Mouse (Mus musculus): ENCODE measurements around the gene Tap1. TPM values are rescaled to one million over a fixed set of nuclear protein-coding genes. Genes with fewer than 3 reads are reported as not detected.

Tap1 gene
- 20.0 and 21.3 TPM in 2 replicates for polyA plus RNA-seq (2015; fragmentation: Nextera tagmentation; extraction: Ambion mirVana)

DNA sequence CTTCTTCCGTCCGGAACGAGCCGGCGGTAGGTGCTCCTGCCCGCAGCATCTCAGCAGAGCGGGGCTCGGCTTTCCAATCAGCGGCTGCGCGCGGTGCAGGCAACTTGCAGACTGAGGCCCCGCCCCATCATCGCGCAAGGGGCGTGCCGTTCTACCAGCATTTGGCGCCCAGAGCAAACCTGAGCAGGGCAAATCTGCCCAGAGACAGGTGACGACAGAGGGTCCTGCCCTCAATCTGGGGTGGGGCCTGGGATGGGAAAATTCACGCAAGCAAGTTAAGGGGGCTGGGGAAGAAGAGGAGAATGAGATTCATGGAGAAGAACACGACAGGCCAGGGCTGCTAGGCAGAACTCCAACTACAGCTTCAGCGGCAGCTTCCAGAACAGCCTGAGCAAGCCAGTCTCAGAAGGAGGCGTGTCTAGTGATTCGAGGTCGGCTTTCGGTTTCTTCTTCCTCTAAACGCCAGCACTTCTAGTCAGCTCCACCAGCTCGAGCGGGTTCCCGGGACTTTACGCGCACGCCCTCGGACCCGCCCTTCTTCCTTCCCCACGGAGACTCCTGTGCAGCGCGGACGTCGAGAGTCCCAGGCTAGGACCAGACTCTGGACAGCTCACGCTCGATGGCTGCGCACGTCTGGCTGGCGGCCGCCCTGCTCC, at the start of gene Tap1, which contains the start of gene Psmb9:
TSS of gene Tap1 (plus strand) at position 293 of the 656 bp plus-strand sequence.
TSS of gene Psmb9 (minus strand) at position 504 of the 656 bp plus-strand sequence.

DNA sequence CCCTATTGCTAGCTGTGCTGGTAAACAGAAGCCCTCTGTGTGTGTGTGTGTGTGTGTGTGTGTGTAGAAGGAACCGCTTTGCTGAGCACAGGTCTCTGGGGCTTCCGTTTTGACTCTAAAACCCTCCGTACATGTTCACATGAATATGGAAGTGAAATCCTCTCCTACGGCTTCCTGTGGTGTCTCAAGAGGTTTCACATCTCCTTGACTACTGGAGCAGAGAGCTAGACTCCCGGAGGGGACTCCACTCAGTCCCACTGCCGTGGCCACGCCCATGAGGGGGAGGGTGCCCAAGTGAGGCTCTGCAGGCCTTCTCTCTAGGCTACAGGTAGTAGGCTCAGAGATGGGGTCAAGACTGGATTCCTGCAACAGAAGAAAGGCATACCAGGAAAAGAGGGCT, 44.3 kb upstream of the Tap1 start, which contains the start of gene H2-DMb2:
TSS of gene H2-DMb2 (plus strand) at position 275 of the 400 bp plus-strand sequence.

GRCm38 (mm10) chr17:34152923-34153322, 34.4 kb upstream of the Tap1 start, which contains the start of gene H2-DMb1:
H2-DMb1 (plus strand) TSS chr17:34153072.

GRCm38 (mm10) chr17:34196941-34197894, 9.9 kb downstream of the Tap1 start, which contains the start of gene Psmb8:
Psmb8 (plus strand) TSS chr17:34197721.

GRCm38 (mm10) chr17:34203444-34203843, 16.1 kb downstream of the Tap1 start, which contains the start of gene Tap2:
Tap2 (plus strand) TSS chr17:34203527.

DNA sequence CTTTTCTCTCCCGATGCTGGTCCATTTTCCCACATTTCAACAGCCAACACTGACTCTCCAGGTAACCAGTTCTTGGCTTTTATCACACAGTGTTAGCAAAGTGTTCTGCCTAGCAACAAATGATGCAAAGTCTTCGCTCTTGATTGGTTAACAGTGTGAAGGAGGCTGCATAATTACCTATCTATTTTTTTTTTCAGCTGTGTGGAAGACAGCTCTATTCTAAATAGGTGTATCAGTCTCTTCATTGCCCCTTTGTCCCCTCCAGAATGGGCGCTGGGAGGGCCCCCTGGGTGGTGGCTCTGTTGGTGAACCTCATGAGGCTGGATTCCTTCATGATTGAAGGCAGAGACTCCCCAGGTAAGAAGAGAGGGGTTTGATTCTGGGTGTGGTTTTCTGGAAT, 51.4 kb downstream of the Tap1 start, which contains the start of gene H2-Ob:
TSS of gene H2-Ob (plus strand) at position 198 of the 400 bp plus-strand sequence.

Other genes with a start within 250 kb of the Tap1 start
- gene Pfdn6, start 247.2 kb upstream of the Tap1 start, polyA plus RNA-seq (2015; fragmentation: Nextera tagmentation; extraction: Ambion mirVana) = 93.9 and 108 TPM in 2 replicates
- gene Wdr46, start 246.9 kb upstream of the Tap1 start, polyA plus RNA-seq (2015; fragmentation: Nextera tagmentation; extraction: Ambion mirVana) = 18.0 and 19.4 TPM in 2 replicates
- 6.4 and 6.7 TPM in 2 replicates for gene B3galt4, start 236.1 kb upstream of the Tap1 start, polyA plus RNA-seq (2015; fragmentation: Nextera tagmentation; extraction: Ambion mirVana)
- gene Vps52, start 231.7 kb upstream of the Tap1 start, polyA plus RNA-seq (2015; fragmentation: Nextera tagmentation; extraction: Ambion mirVana) = 28.7 and 29.0 TPM in 2 replicates
- 1,535 and 1,858 TPM in 2 replicates for gene Rps18, start 231.6 kb upstream of the Tap1 start, polyA plus RNA-seq (2015; fragmentation: Nextera tagmentation; extraction: Ambion mirVana)
- gene H2-K1, start 187.2 kb upstream of the Tap1 start, polyA plus RNA-seq (2015; fragmentation: Nextera tagmentation; extraction: Ambion mirVana) = 97.3 and 136 TPM in 2 replicates
- 12.7 and 13.4 TPM in 2 replicates for gene Ring1, start 162.9 kb upstream of the Tap1 start, polyA plus RNA-seq (2015; fragmentation: Nextera tagmentation; extraction: Ambion mirVana)
- 39.1 and 39.5 TPM in 2 replicates for gene H2-Ke6, start 159.5 kb upstream of the Tap1 start, polyA plus RNA-seq (2015; fragmentation: Nextera tagmentation; extraction: Ambion mirVana)
- 139 and 141 TPM in 2 replicates for gene Slc39a7, start 155.9 kb upstream of the Tap1 start, polyA plus RNA-seq (2015; fragmentation: Nextera tagmentation; extraction: Ambion mirVana)
- 22.6 and 25.7 TPM in 2 replicates for gene Rxrb, start 155.7 kb upstream of the Tap1 start, polyA plus RNA-seq (2015; fragmentation: Nextera tagmentation; extraction: Ambion mirVana)
- gene Col11a2, start 148.1 kb upstream of the Tap1 start, polyA plus RNA-seq (2015; fragmentation: Nextera tagmentation; extraction: Ambion mirVana) = 0.26 and 0.34 TPM in 2 replicates
- gene H2-Oa, start 95.2 kb upstream of the Tap1 start, polyA plus RNA-seq (2015; fragmentation: Nextera tagmentation; extraction: Ambion mirVana) = 0.24 TPM in 1 of 2 replicates, not detected in the other
- 5.8 and 8.1 TPM in 2 replicates for gene H2-DMa, start 68.0 kb upstream of the Tap1 start, polyA plus RNA-seq (2015; fragmentation: Nextera tagmentation; extraction: Ambion mirVana)
- gene Brd2, start 64.9 kb upstream of the Tap1 start, polyA plus RNA-seq (2015; fragmentation: Nextera tagmentation; extraction: Ambion mirVana) = 53.0 and 53.2 TPM in 2 replicates
- 0.13 TPM in 1 of 2 replicates, not detected in the other for gene H2-DMb2, start 44.2 kb upstream of the Tap1 start, polyA plus RNA-seq (2015; fragmentation: Nextera tagmentation; extraction: Ambion mirVana)
- gene H2-DMb1, start 34.5 kb upstream of the Tap1 start, polyA plus RNA-seq (2015; fragmentation: Nextera tagmentation; extraction: Ambion mirVana) = 1.5 and 2.6 TPM in 2 replicates
- 8.6 and 8.7 TPM in 2 replicates for gene Psmb9, start 211 bp downstream of the Tap1 start, polyA plus RNA-seq (2015; fragmentation: Nextera tagmentation; extraction: Ambion mirVana)
- 24.2 and 30.5 TPM in 2 replicates for gene Psmb8, start 10.2 kb downstream of the Tap1 start, polyA plus RNA-seq (2015; fragmentation: Nextera tagmentation; extraction: Ambion mirVana)
- 9.6 and 12.5 TPM in 2 replicates for gene Tap2, start 16.0 kb downstream of the Tap1 start, polyA plus RNA-seq (2015; fragmentation: Nextera tagmentation; extraction: Ambion mirVana)
- gene H2-Ob, start 51.4 kb downstream of the Tap1 start, polyA plus RNA-seq (2015; fragmentation: Nextera tagmentation; extraction: Ambion mirVana) = 0.14 and 0.29 TPM in 2 replicates
- 5.8 and 6.3 TPM in 2 replicates for gene H2-Ab1, start 70.1 kb downstream of the Tap1 start, polyA plus RNA-seq (2015; fragmentation: Nextera tagmentation; extraction: Ambion mirVana)
- gene H2-Aa, start 100.3 kb downstream of the Tap1 start, polyA plus RNA-seq (2015; fragmentation: Nextera tagmentation; extraction: Ambion mirVana) = 0.88 and 0.93 TPM in 2 replicates
- 2.4 and 3.0 TPM in 2 replicates for gene H2-Eb1, start 118.3 kb downstream of the Tap1 start, polyA plus RNA-seq (2015; fragmentation: Nextera tagmentation; extraction: Ambion mirVana)
- not detected in 2 replicates for gene H2-Eb2, start 138.1 kb downstream of the Tap1 start, polyA plus RNA-seq (2015; fragmentation: Nextera tagmentation; extraction: Ambion mirVana)
- gene Btnl2, start 167.3 kb downstream of the Tap1 start, polyA plus RNA-seq (2015; fragmentation: Nextera tagmentation; extraction: Ambion mirVana) = not detected in 2 replicates
- gene Btnl1, start 189.6 kb downstream of the Tap1 start, polyA plus RNA-seq (2015; fragmentation: Nextera tagmentation; extraction: Ambion mirVana) = not detected in 2 replicates
- 0.42 and 0.47 TPM in 2 replicates for gene BC051142, start 211.3 kb downstream of the Tap1 start, polyA plus RNA-seq (2015; fragmentation: Nextera tagmentation; extraction: Ambion mirVana)

Data from urinary bladder, postnatal 0 days (tissue).